Mouse (Mus musculus): Measurements from ENCODE around the gene Mtrr. TPM values are rescaled to one million over a fixed set of nuclear protein-coding genes. Genes with fewer than 3 reads are reported as not detected.
"Not testable (repeated sequence)": the region's sequence is repeated elsewhere in the genome, so short reads cannot be mapped to it uniquely, and the experiment has no call there.

Gene Mtrr
- total RNA-seq, 2 experiments from 2014 or later: 13.4 to 15.6 TPM

DNA sequence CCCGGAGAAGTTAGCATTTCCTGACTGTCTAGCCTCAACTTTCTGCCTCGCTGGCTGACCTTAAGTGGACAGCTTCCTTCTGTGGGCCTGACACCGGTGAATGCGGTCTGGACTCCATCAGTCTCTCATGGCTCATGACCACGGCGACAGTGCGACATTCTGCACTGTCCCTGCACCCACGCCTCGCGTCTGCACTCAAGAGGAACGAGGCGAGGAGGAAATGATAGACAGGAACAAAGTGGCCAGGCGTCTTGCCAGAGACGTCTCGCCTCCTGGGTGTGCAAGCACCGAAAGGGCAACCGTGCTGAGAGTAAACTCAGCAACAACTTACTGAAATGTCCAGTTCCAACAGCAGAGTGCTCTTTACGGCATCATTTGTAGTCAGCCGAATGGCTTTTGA lies 9.7 kb downstream of the Mtrr start:
- intact Hi-C loops (cut with DNase I): no loop called here
- DNase-seq: peak; percentile 25 to 27

DNA sequence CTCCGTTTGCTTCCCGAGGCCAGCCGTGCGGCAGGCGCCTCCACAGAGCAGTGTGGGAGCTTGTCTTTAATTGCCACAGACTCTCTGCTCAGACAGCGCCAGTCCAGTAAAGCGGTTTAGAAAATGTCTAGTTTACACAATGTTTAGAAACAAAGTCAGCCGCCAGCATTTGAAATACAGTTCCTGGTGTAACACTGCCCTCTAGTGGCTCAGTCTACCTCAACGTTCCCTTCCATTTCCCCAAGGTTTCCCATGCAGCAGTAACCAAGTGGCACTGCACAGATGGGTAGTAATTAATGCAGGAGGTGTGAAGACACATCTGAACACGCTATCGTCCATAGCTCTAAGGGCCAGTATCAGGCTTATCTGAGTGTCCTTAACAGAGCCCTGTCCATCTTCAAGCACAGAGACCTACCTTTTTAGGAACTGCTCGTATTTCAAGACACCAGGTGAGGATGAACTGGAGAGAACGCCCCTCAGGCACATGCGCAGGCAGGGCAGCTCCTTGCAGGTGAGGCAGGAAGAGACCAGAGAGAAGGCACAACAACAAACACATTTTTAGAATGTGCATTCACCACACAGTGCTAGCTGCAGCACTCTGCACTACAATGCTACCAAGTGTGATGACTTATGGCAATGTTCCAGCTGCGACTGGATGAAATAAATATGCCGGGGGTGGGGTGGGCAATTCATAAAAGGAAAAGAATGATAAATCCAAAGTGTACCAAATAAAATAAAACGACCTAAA lies 12.2 kb downstream of the Mtrr start:
- peak; percentile 38 to 52 for DNase-seq
- intact Hi-C loops (cut with DNase I): no loop called here

DNA sequence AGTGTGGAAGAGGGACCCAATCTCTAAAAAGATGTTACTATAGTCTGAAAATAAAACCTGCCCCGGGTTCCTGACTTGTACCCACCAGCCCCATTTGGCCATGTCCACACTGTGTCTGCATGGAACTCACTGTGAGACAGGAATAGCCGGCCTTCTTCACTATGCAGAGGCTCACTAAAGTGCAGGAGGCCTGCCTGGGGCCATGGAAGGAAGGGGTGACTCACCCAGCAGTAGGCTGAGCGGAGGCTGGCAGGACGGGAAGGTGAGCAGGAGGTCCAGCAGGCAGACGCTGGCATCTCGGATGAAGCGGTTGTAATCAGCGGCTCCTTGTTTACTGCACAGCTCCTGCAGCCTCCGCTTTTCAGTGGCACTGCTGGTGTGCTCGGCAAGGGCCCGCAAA lies 13.4 kb downstream of the Mtrr start:
- DNase-seq: no peak
- intact Hi-C loops (cut with DNase I): no loop called here

DNA sequence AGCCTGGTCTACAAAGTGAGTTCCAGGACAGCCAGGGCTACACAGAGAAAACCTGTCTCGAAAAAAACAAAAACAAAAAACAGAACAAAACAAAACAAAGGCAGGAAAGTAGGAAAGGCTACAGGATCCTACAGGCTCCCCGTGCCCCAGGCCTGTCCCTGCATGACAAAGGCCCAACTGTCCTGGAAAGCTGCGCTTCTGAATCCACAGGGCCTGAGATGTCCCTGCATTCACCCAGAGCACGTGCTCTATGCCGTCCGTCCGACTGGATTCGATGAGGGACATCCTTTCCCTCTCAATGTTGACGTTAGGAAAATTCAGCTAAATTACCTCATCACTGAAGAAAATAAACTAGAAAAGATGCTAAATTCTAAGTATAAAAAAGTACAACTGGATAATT lies 13.8 kb downstream of the Mtrr start:
- intact Hi-C loops (cut with DNase I): no loop called here

DNA sequence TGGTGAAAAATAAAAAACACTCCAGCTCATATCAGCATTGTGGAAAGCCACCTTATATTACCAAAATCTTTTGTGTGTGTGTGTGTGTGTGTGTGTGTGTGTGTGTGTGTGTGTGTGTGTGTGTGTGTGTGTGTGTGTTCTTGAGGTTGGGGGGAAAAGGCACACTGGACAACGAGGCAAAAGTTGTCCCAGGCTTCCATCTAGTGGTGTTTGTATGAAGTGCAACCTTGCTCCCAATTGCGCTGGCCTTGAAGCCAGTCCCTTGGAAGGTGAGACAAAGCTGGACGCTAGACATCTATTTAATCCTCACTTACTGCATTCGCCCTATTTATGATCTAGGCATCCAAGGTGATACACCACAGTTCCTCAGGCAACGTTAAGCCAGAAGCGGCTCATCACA lies 28.6 kb downstream of the Mtrr start:
- not testable (repeated sequence) for DNase-seq

More for the DNA sequence above, 13.8 kb downstream of the Mtrr start:
- no peak for DNase-seq

More for the DNA sequence above, 28.6 kb downstream of the Mtrr start:
- intact Hi-C loops (cut with DNase I): not testable (repeated sequence)

Other genes with a start within 250 kb of the Mtrr start
- 10 to 100 TPM; 12.8 to 13.9 TPM for gene Fastkd3, start 85 bp upstream of the Mtrr start, total RNA-seq (2021)
- gene 1700001L19Rik, start 15.3 kb upstream of the Mtrr start, total RNA-seq (2021): not detected